Mouse (Mus musculus) cerebellum, adult 2 months (tissue): ENCODE measurements around the gene Vps8.

Experiments used
- CTCF ChIP-seq: fragments of 200-500 bp; IDR thresholded peaks from 2 replicates; pipeline ENCODE4 v1.5.1; 2011; ENCODE audit warnings: low read depth, mild to moderate bottlenecking, control low read depth, low read length, moderate library complexity, borderline replicate concordance; ENCODE audit not compliant: insufficient read depth
- POLR2A ChIP-seq: fragments of 200-500 bp; IDR thresholded peaks from 2 replicates; pipeline ENCODE4 v1.6.1; 2011; ENCODE audit warnings: low read length, control low read depth, borderline replicate concordance; ENCODE audit not compliant: insufficient read depth

DNA sequence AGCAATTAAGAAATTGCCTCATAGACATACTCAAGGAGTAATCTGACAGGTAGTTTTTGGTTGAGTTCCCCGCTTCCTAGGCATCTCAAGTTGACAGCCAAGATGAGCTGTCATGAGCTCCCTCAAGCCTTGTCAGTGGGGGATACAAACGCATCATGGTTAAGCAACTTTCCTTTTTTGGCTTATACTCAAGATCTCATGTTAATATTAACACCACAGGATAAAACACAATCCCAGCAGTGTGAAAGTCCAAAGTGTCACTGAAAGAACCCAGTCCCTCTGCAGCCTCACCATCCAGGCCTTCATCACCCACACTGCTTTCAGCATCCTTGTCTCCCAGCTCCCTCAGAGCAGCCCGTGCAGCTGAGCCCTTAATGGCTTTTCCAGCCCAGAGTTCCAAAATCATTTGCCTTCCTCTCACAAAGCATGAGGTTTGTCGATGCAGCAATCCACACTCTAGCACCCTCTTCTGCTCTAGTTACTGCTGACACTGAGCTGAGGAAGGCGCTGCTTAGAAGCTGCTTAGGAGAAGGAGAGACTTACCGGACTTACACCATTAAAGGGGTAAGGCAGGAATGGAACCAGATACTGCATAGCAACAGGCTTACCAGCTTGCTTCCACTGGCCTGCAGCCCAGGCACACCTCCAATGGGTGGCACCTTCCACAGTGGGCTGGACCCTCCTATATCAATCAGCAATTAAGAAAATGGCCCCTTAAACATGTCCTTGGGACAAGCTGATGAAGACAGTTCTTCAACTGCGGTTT lies 113.5 kb downstream of the Vps8 start:
- TF ChIP-seq CTCF (no peak), POLR2A (no peak)
